Mouse (Mus musculus) small intestine, adult 2 months (tissue): ENCODE results near the gene Ap2a2.

ENCODE experiments used
- CTCF ChIP-seq: fragments of 200-500 bp; IDR thresholded peaks from 2 replicates; pipeline ENCODE4 v1.5.1; 2012; ENCODE audit warnings: low read depth, mild to moderate bottlenecking, control low read depth, inconsistent platforms, low read length, moderate library complexity, mixed read lengths; ENCODE audit not compliant: insufficient replicate concordance, insufficient read length; ENCODE audit errors: extremely low read depth
- POLR2A ChIP-seq: fragments of 200-500 bp; IDR thresholded peaks from 2 replicates; pipeline ENCODE4 v1.6.1; 2012; ENCODE audit warnings: low read depth, mild to moderate bottlenecking, control low read depth, inconsistent platforms, low read length, moderate library complexity

GRCm38 (mm10) chr7:141577801-141578200, 15.8 kb downstream of the Ap2a2 start:
- TF ChIP-seq POLR2A (no peak), CTCF (no peak)
